Mouse (Mus musculus) natural killer cell, adult 2 months (primary cell): ENCODE data around the gene Adsl.
"Not testable (repeated sequence)": the region's sequence is repeated elsewhere in the genome, so short reads cannot be mapped to it uniquely, and the experiment has no call there.

Experiments
- DNase-seq, 2 experiments: peaks; one replicate each; pipeline ENCODE4 v3.0.0; 2022; ENCODE audit warnings: low spot score in 2 of 2

Adsl gene

GRCm38 (mm10) chr15:80948145-80949135 lies at the start of gene Adsl:
TSS of gene Adsl (plus strand) at chr15:80948490.
- DNase-seq, result peak; percentile 84 to 87

- DNase-seq, result no peak
These were observed 48.5 kb upstream of the Adsl start for GRCm38 (mm10) chr15:80899806-80900205.

GRCm38 (mm10) chr15:80901806-80902513 lies 46.3 kb upstream of the Adsl start:
- no peak for DNase-seq

GRCm38 (mm10) chr15:80904776-80905175 lies 43.5 kb upstream of the Adsl start:
- not testable (repeated sequence) for DNase-seq

- DNase-seq, result no peak
These were observed 38.1 kb upstream of the Adsl start for GRCm38 (mm10) chr15:80910183-80910582.

GRCm38 (mm10) chr15:80910790-80911531 lies 37.3 kb upstream of the Adsl start:
- no peak for DNase-seq

- DNase-seq, result no peak
These were observed 36.1 kb upstream of the Adsl start for GRCm38 (mm10) chr15:80912175-80912574.

- DNase-seq, result no peak
These were observed 34.5 kb upstream of the Adsl start for GRCm38 (mm10) chr15:80913803-80914202.

- DNase-seq, result no peak
These were observed 32.4 kb upstream of the Adsl start for GRCm38 (mm10) chr15:80915850-80916249.

GRCm38 (mm10) chr15:80916621-80917020 lies 31.7 kb upstream of the Adsl start:
- no peak for DNase-seq

GRCm38 (mm10) chr15:80920346-80920745 lies 27.9 kb upstream of the Adsl start:
- no peak for DNase-seq

- no peak for DNase-seq
These were observed 26.5 kb upstream of the Adsl start for GRCm38 (mm10) chr15:80921781-80922180.

GRCm38 (mm10) chr15:80924211-80924610 lies 24.1 kb upstream of the Adsl start:
- DNase-seq, result no peak

GRCm38 (mm10) chr15:80928811-80929355 lies 19.4 kb upstream of the Adsl start:
- no peak for DNase-seq

- DNase-seq, result no peak
These were observed 18.2 kb upstream of the Adsl start for GRCm38 (mm10) chr15:80930048-80930571.

- DNase-seq, result not testable (repeated sequence)
These were observed 17.5 kb upstream of the Adsl start for GRCm38 (mm10) chr15:80930676-80931320.

- no peak for DNase-seq
These were observed 16.8 kb upstream of the Adsl start for GRCm38 (mm10) chr15:80931345-80931960.

GRCm38 (mm10) chr15:80934841-80935240 lies 13.4 kb upstream of the Adsl start:
- DNase-seq, result no peak

- DNase-seq, result no peak
These were observed 11.6 kb upstream of the Adsl start for GRCm38 (mm10) chr15:80936686-80937085.

- no peak for DNase-seq
These were observed 9.7 kb upstream of the Adsl start for GRCm38 (mm10) chr15:80938615-80939014.
